Mouse (Mus musculus) ES-E14 (cell line): ENCODE results near the gene Dlst.

Experiments
- CHD2 ChIP-seq: IDR thresholded peaks from 2 replicates; pipeline ENCODE4 v1.6.1; 2014; ENCODE audit warnings: mild to moderate bottlenecking, low read depth, low read length, inconsistent platforms
- HCFC1 ChIP-seq: IDR thresholded peaks from 2 replicates; pipeline ENCODE4 v1.6.1; 2012; ENCODE audit warnings: low read length, inconsistent platforms, borderline replicate concordance; ENCODE audit not compliant: insufficient read depth
- MAFK ChIP-seq: IDR thresholded peaks from 2 replicates; pipeline ENCODE4 v1.6.1; 2014; ENCODE audit warnings: mild to moderate bottlenecking, low read depth, low read length, inconsistent platforms; ENCODE audit not compliant: insufficient read depth
- ZC3H11A ChIP-seq: IDR thresholded peaks from 2 replicates; pipeline ENCODE4 v1.6.1; 2012; ENCODE audit warnings: low read depth, mild to moderate bottlenecking, inconsistent platforms, low read length, borderline replicate concordance

DNA sequence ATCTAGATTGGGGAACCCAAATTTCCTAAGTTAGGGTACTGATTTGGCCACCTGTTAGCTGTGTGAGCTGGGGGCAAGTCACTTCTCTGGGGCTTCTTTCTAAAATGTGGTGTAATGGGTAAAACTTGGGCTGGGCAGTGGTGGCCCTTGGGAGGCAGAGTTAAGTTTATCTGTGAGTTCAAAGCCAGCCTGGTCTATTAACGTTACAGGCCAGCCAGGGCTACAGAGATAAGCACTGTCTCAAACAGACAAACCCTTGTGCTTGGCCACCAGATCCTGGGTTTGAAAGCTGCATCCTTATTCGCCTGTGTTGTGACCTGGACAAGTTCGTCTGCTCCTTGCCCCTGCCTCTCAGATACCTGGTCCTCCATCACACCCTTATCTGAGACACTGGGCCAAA, 19.4 kb upstream of the Dlst start:
- TF ChIP-seq CHD2 (no peak), ZC3H11A (no peak), HCFC1 (no peak), MAFK (no peak)
